Mouse (Mus musculus): ENCODE results near the gene P2ry14. TPM values are rescaled to one million over a fixed set of nuclear protein-coding genes. Genes with fewer than 3 reads are reported as not detected.
A peak's percentile ranks its signal among the peaks of the same experiment; 100 is the strongest.

P2ry14 gene
- polyA plus RNA-seq, 1 experiment: 8.0 TPM

GRCm38 (mm10) chr3:59175234-59175633 lies 21.8 kb upstream of the P2ry14 start:
- no peaks in the 10 kb centered on the region for H3K4me1 ChIP-seq (ENCODE audit: control insufficient read depth, insufficient read depth, low read length)
- no peak for DNase-seq
- TF ChIP-seq CTCF (IDR thresholded peaks at IDR 0.05; ENCODE audit: insufficient read depth, low read length): peak; percentile 41; the same call in 1 of the 2 replicates
- TF ChIP-seq POLR2A (IDR thresholded peaks at IDR 0.05; ENCODE audit: borderline replicate concordance, extremely low read depth, low read depth, low read length): no peak
- 14% methylated on average over 5 of the region's 5 CpGs for WGBS
- H3K4me3 ChIP-seq (replicated peaks; ENCODE audit: extremely low read depth, low read depth, low read length): no peak overlapping the region

GRCm38 (mm10) chr3:59174426-59175154 lies 21.2 kb upstream of the P2ry14 start:
- DNase-seq: no peak
- Histone ChIP-seq H3K4me1 (ENCODE audit: control insufficient read depth, insufficient read depth, low read length) (no peaks in the 10 kb centered on the region), H3K4me3 (replicated peaks; ENCODE audit: extremely low read depth, low read depth, low read length) (no peak overlapping the region)
- 67% methylated on average over 6 of the region's 6 CpGs for WGBS
- TF ChIP-seq CTCF (IDR thresholded peaks at IDR 0.05; ENCODE audit: insufficient read depth, low read length) (no peak), POLR2A (IDR thresholded peaks at IDR 0.05; ENCODE audit: borderline replicate concordance, extremely low read depth, low read depth, low read length) (no peak)

- WGBS: 41% methylated on average over 2 of the region's 2 CpGs
- Histone ChIP-seq H3K4me3 (replicated peaks; ENCODE audit: extremely low read depth, low read depth, low read length) (no peak overlapping the region), H3K4me1 (ENCODE audit: control insufficient read depth, insufficient read depth, low read length) (0 out of 2 replicates have a peak, but pooled peaks cover 2% of the 10 kb centered on the region)
- DNase-seq: no peak
- TF ChIP-seq CTCF (IDR thresholded peaks at IDR 0.05; ENCODE audit: insufficient read depth, low read length) (no peak), POLR2A (IDR thresholded peaks at IDR 0.05; ENCODE audit: borderline replicate concordance, extremely low read depth, low read depth, low read length) (no peak)
These were observed 16.7 kb upstream of the P2ry14 start for GRCm38 (mm10) chr3:59169921-59170627.

- no peak overlapping the region for H3K4me3 ChIP-seq (replicated peaks; ENCODE audit: extremely low read depth, low read depth, low read length)
- DNase-seq: no peak
- TF ChIP-seq CTCF (IDR thresholded peaks at IDR 0.05; ENCODE audit: insufficient read depth, low read length): no peak
- WGBS: 62% methylated on average over 4 of the region's 4 CpGs
- H3K4me1 ChIP-seq (ENCODE audit: control insufficient read depth, insufficient read depth, low read length): 0 out of 2 replicates have a peak, but pooled peaks cover 2% of the 10 kb centered on the region
These were observed 15.8 kb upstream of the P2ry14 start for GRCm38 (mm10) chr3:59169215-59169614.

- 90% methylated on average over 6 of the region's 6 CpGs for WGBS
- no peak overlapping the region for H3K4me3 ChIP-seq (replicated peaks; ENCODE audit: extremely low read depth, low read depth, low read length)
- no peak for TF ChIP-seq CTCF (IDR thresholded peaks at IDR 0.05; ENCODE audit: insufficient read depth, low read length)
- H3K4me1 ChIP-seq (ENCODE audit: control insufficient read depth, insufficient read depth, low read length): 0 out of 2 replicates have a peak, but pooled peaks cover 2% of the 10 kb centered on the region
- DNase-seq: no peak
These were observed 15.1 kb upstream of the P2ry14 start for GRCm38 (mm10) chr3:59168476-59168875.

- 30% methylated on average over 2 of the region's 2 CpGs for WGBS
- DNase-seq: no peak
These were observed 14.1 kb upstream of the P2ry14 start for GRCm38 (mm10) chr3:59167417-59168054.

GRCm38 (mm10) chr3:59160465-59160864 lies 7.0 kb upstream of the P2ry14 start:
- no peak for DNase-seq
- H3K4me3 ChIP-seq (replicated peaks; ENCODE audit: extremely low read depth, low read depth, low read length): no peak overlapping the region
- WGBS: 69% methylated on average over 1 of the region's 1 CpGs
- no peak for TF ChIP-seq CTCF (IDR thresholded peaks at IDR 0.05; ENCODE audit: insufficient read depth, low read length)
- TF ChIP-seq POLR2A (IDR thresholded peaks at IDR 0.05; ENCODE audit: borderline replicate concordance, extremely low read depth, low read depth, low read length): no peak
- H3K4me1 ChIP-seq (ENCODE audit: control insufficient read depth, insufficient read depth, low read length): no peaks in the 10 kb centered on the region

More at GRCm38 (mm10) chr3:59167417-59168054, 14.1 kb upstream of the P2ry14 start:
- no peak overlapping the region for H3K4me3 ChIP-seq (replicated peaks; ENCODE audit: extremely low read depth, low read depth, low read length)
- TF ChIP-seq POLR2A (IDR thresholded peaks at IDR 0.05; ENCODE audit: borderline replicate concordance, extremely low read depth, low read depth, low read length) (no peak), CTCF (IDR thresholded peaks at IDR 0.05; ENCODE audit: insufficient read depth, low read length) (no peak)
- 0 out of 2 replicates have a peak, but pooled peaks cover 2% of the 10 kb centered on the region for H3K4me1 ChIP-seq (ENCODE audit: control insufficient read depth, insufficient read depth, low read length)

- DNase-seq: no peak
- no peak for TF ChIP-seq POLR2A (IDR thresholded peaks at IDR 0.05; ENCODE audit: borderline replicate concordance, extremely low read depth, low read depth, low read length)
- no peak for TF ChIP-seq CTCF (IDR thresholded peaks at IDR 0.05; ENCODE audit: insufficient read depth, low read length)
- WGBS: 91% methylated on average over 5 of the region's 5 CpGs
These were observed 3.6 kb upstream of the P2ry14 start for GRCm38 (mm10) chr3:59157048-59157447.

GRCm38 (mm10) chr3:59155404-59155803 lies 2.0 kb upstream of the P2ry14 start:
- DNase-seq: no peak
- Histone ChIP-seq H3K4me1 (ENCODE audit: control insufficient read depth, insufficient read depth, low read length) (no peaks in the 10 kb centered on the region), H3K4me3 (replicated peaks; ENCODE audit: extremely low read depth, low read depth, low read length) (no peak overlapping the region)
- no peak for TF ChIP-seq CTCF (IDR thresholded peaks at IDR 0.05; ENCODE audit: insufficient read depth, low read length)
- 96% methylated on average over 6 of the region's 6 CpGs for WGBS

More at GRCm38 (mm10) chr3:59157048-59157447, 3.6 kb upstream of the P2ry14 start:
- Histone ChIP-seq H3K4me3 (replicated peaks; ENCODE audit: extremely low read depth, low read depth, low read length) (no peak overlapping the region), H3K4me1 (ENCODE audit: control insufficient read depth, insufficient read depth, low read length) (no peaks in the 10 kb centered on the region)

Measured in lung, adult 2 months (tissue).